Mouse (Mus musculus) stomach, postnatal 0 days (tissue): ENCODE results near the gene Plekhg6.

Experiments
- CTCF ChIP-seq: IDR thresholded peaks from 2 replicates; pipeline ENCODE4 v1.5.1; 2016; ENCODE audit warnings: antibody characterized with exemption, low read depth, mild to moderate bottlenecking, moderate library complexity
- EP300 ChIP-seq: optimal IDR thresholded peaks from 2 replicates; pipeline ENCODE3; 2016; ENCODE audit warnings: antibody characterized with exemption

DNA sequence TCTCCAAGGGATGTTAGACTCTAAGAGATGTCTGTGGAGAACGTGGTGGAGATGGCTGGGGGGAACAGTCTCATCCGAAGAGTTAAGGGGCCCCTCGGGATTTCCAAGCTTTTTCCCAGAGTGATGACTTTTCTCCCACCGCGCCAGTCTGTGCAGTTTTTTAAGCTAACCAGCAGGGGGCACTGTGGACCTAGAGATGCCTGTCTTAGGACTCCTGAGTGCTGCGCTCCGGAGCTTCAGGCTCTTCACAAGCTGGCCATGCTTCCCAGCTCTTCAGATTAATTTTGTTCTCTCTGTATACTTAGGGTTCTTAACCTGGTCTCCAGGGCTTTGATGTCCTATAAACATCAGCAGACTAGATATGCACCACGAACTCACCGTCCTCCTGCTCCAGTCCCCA is 38.2 kb upstream of the Plekhg6 start:
- TF ChIP-seq CTCF = peak; percentile 91
- no peak for TF ChIP-seq EP300
